ENCODE assay signal across 21 mouse cellular contexts in the genomic region with DNA sequence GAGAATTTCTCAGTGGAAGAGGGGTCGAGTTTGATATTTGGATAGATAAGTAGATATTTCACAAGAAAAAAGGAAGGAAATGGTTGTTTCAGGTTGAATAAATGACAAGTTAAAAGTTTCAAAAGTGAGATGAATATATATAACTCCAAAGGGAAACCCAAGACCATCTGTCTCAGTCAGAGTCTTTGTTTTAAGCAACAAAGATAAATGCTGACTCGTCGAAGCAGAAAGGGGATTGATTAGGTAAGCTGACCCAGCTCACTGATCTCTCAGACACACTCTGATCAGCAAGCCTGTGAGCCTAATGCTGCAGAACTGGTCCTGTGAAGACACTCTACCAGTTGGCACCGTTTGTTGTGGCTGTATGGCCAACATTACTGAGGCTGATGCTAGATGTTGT.
DNase-seq lines count a peak whose midpoint lies in the region; ATAC-seq and TF ChIP-seq lines count a peak whose summit lies in the region.
"Had no signal": no experiment of that assay in that cellular context is flagged by ENCODE, and none has a peak within 500 bp of the region (broad histone marks: within the 10 kb centered on the region; RNA-seq: fewer than 3 reads in every experiment).

No protein-coding gene starts in this region.

- peaks cover 0 to 16% of the 10 kb centered on the region in 2 experiments; a peak in 2 of 4 replicates for H3K36me3 ChIP-seq in MEL (ENCODE audit: control insufficient read depth in 1 of 2, insufficient read depth in 2 of 2, low read length in 2 of 2)
- H3K36me3 ChIP-seq in kidney, embryonic 14.5 days (ENCODE audit: control insufficient read depth, insufficient read depth, low read length) = no peaks in the 10 kb centered on the region
- H3K36me3 ChIP-seq: embryonic facial prominence, embryonic 10.5 days; embryonic facial prominence, embryonic 12.5 days; forebrain, embryonic 15.5 days; G1E had no signal

- no peaks in the 10 kb centered on the region for H3K79me2 ChIP-seq in MEL (ENCODE audit: control insufficient read depth, insufficient read depth, low read length, poor library complexity)

- no peaks in the 10 kb centered on the region for H3K27me3 ChIP-seq in MEL (ENCODE audit: control insufficient read depth in 1 of 2, insufficient read depth in 2 of 2, low read length in 2 of 2)
- H3K27me3 ChIP-seq in kidney, embryonic 14.5 days (ENCODE audit: control insufficient read depth, insufficient read depth, low read length) = no peaks in the 10 kb centered on the region
- H3K27me3 ChIP-seq: embryonic facial prominence, embryonic 12.5 days; forebrain, embryonic 13.5 days; forebrain, embryonic 15.5 days had no signal

- DNase-seq in heart, adult 11 months = peak; percentile 44
- DNase-seq in heart, postnatal 4 days = no peak
- DNase-seq in MEL (ENCODE audit: low read depth, low spot score) = no peak
- no peak for DNase-seq in left cerebral cortex, adult 9 months (ENCODE audit: low spot score in 2 of 2)
- DNase-seq: adrenal gland, adult 2 months; adrenal gland, postnatal 10 days; adrenal gland, postnatal 25 days; B cell, adult 2 months; cerebellum, adult 11-12 months; cerebellum, adult 2 months; cerebellum, adult 9-10 months; cerebellum, postnatal 10 days; cerebellum, postnatal 25 days; forebrain, postnatal 0 days had no signal

- H3K9ac ChIP-seq in MEL (ENCODE audit: control insufficient read depth, low read depth, low read length, poor library complexity, severe bottlenecking) = no peak overlapping the region
- H3K9ac ChIP-seq in kidney, embryonic 14.5 days (ENCODE audit: low read depth, low read length) = no peak overlapping the region
- H3K9ac ChIP-seq: embryonic facial prominence, embryonic 12.5 days; forebrain, embryonic 13.5 days; forebrain, embryonic 15.5 days; forebrain, postnatal 0 days had no signal

- no peak for TF ChIP-seq CTCF in MEL (IDR thresholded peaks at IDR 0.05 in 2 of 3, conservative IDR thresholded peaks at IDR 0.05 in 1 of 3; ENCODE audit: control insufficient read depth in 1 of 3, insufficient read depth in 1 of 3, low read depth in 2 of 3, low read length in 3 of 3, poor library complexity in 1 of 3, severe bottlenecking in 1 of 3)

- ATAC-seq in kidney, embryonic 14.5 days (ENCODE audit: low FRiP score, low TSS enrichment) = no peak
- ATAC-seq: CD4-positive, CD25-positive, alpha-beta regulatory T cell, adult 4 months; forebrain, embryonic 13.5 days; forebrain, embryonic 15.5 days had no signal

- H3K27ac ChIP-seq in MEL (ENCODE audit: control insufficient read depth, low read depth, low read length) = no peak overlapping the region
- H3K27ac ChIP-seq in kidney, embryonic 14.5 days (ENCODE audit: low read depth, low read length) = no peak overlapping the region
- H3K27ac ChIP-seq: embryonic facial prominence, embryonic 10.5 days; embryonic facial prominence, embryonic 12.5 days; forebrain, embryonic 13.5 days; forebrain, embryonic 15.5 days had no signal

- no peaks in the 10 kb centered on the region for H3K9me3 ChIP-seq in MEL (replicated peaks; ENCODE audit: insufficient read depth, low read length)
- H3K9me3 ChIP-seq in kidney, embryonic 14.5 days (ENCODE audit: control insufficient read depth, low read length) = no peaks in the 10 kb centered on the region
- H3K9me3 ChIP-seq: embryonic facial prominence, embryonic 10.5 days; embryonic facial prominence, embryonic 12.5 days; forebrain, embryonic 13.5 days; forebrain, embryonic 15.5 days; G1E had no signal

- H3K4me2 ChIP-seq in kidney, embryonic 14.5 days (replicated peaks; ENCODE audit: low read depth, low read length) = no peak overlapping the region
- H3K4me2 ChIP-seq: embryonic facial prominence, embryonic 12.5 days; forebrain, embryonic 13.5 days; forebrain, embryonic 15.5 days had no signal

- no peak overlapping the region for H3K4me3 ChIP-seq in MEL (ENCODE audit: control insufficient read depth in 1 of 2, insufficient read depth in 1 of 2, low read depth in 2 of 2, low read length in 2 of 2)
- H3K4me3 ChIP-seq in kidney, embryonic 14.5 days (ENCODE audit: low read length) = no peak overlapping the region
- H3K4me3 ChIP-seq: embryonic facial prominence, embryonic 10.5 days; embryonic facial prominence, embryonic 12.5 days; forebrain, embryonic 13.5 days; forebrain, embryonic 15.5 days had no signal

- no peak for TF ChIP-seq POLR2A in MEL (IDR thresholded peaks at IDR 0.05; ENCODE audit: control insufficient read depth in 1 of 2, insufficient read depth in 1 of 2, low read depth in 1 of 2, low read length in 2 of 2, poor library complexity in 1 of 2)

- TF ChIP-seq EP300 in MEL (IDR thresholded peaks at IDR 0.05; ENCODE audit: low read depth in 1 of 2, low read length in 2 of 2) = no peak

- H3K4me1 ChIP-seq in MEL (ENCODE audit: control insufficient read depth in 1 of 2, insufficient read depth in 2 of 2, low read length in 2 of 2) = peaks cover 19 to 27% of the 10 kb centered on the region in 2 experiments
- H3K4me1 ChIP-seq in kidney, embryonic 14.5 days (ENCODE audit: control insufficient read depth, insufficient read depth, low read length) = no peaks in the 10 kb centered on the region
- H3K4me1 ChIP-seq: embryonic facial prominence, embryonic 10.5 days; embryonic facial prominence, embryonic 12.5 days; forebrain, embryonic 13.5 days; forebrain, embryonic 15.5 days had no signal

- WGBS in kidney, embryonic 14.5 days = 72% methylated on average over 4 of the region's 4 CpGs

- no peak for TF ChIP-seq RAD21 in MEL (IDR thresholded peaks at IDR 0.05; ENCODE audit: low read depth, low read length)

TF ChIP-seq in MEL, 35 proteins besides CTCF, POLR2A, EP300 and RAD21:
- TF ChIP-seq MAFK (IDR thresholded peaks at IDR 0.05; ENCODE audit: borderline replicate concordance, low read depth, low read length) = peak; percentile 61; the same call in 1 of the 2 replicates
- no peak for TF ChIP-seq MYB (IDR thresholded peaks at IDR 0.05; ENCODE audit: low read depth, low read length)
- TF ChIP-seq RCOR1 (IDR thresholded peaks at IDR 0.05; ENCODE audit: low read depth, low read length) = no peak
- TF ChIP-seq SMC3 (IDR thresholded peaks at IDR 0.05; ENCODE audit: low read depth, low read length) = no peak
- TF ChIP-seq ZMIZ1 (IDR thresholded peaks at IDR 0.05; ENCODE audit: low read depth, low read length) = no peak
- no peak for TF ChIP-seq USF2 (IDR thresholded peaks at IDR 0.05; ENCODE audit: borderline replicate concordance in 1 of 2, insufficient read depth in 1 of 2, low read depth in 1 of 2, low read length in 2 of 2)
- TF ChIP-seq CHD1 (IDR thresholded peaks at IDR 0.05; ENCODE audit: low read depth, low read length) = no peak
- TF ChIP-seq TCF12 (IDR thresholded peaks at IDR 0.05; ENCODE audit: low read depth, low read length) = no peak
- TF ChIP-seq MAX (IDR thresholded peaks at IDR 0.05; ENCODE audit: low read length) = 0 out of 2 replicates have a peak, but pooled peaks have one; percentile 13
